Mouse (Mus musculus): ENCODE measurements around the gene Satb2. TPM values are rescaled to one million over a fixed set of nuclear protein-coding genes. Genes with fewer than 3 reads are reported as not detected.

Gene Satb2
- polyA plus RNA-seq, 1 experiment from 2014 or later: 1.2 TPM

DNA sequence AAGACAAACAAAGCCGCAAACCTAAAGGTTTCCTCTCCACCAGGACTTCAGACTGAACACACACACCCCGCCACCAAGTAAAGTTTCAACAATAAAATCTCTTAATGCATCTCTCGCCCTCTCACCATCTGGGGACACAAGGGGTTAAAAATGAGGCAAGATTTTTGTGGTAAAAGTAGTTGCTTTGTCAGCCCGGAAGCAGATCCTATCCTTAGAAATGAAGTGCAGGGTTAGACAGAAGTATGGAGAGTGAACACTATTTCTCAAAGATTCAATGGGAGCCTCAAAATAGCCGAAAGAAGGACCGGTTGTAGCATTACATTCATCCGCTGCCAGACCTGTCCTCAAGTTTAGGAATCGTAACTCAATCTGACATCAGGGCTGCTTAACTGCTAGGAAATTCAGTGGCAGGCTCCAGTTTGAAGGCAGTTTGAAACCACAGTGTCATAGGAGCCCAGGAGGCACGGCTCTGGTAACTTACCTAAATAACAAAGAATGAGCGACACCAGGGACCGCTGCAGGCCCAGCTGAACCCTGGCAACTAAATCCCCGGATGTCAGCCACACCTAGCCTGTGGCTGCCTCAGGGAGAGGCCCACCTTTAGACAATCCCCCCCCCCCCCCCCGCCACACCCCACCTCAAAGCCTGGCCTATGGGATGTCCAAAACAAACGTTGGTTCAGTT is 23.3 kb downstream of the Satb2 start:
- Histone ChIP-seq H3K9ac (ENCODE audit: low read length) (no peak overlapping the region), H3K36me3 (ENCODE audit: control insufficient read depth, insufficient read depth, low read length) (no peaks in the 10 kb centered on the region), H3K27me3 (ENCODE audit: control insufficient read depth, insufficient read depth, low read length) (no peaks in the 10 kb centered on the region), H3K4me3 (ENCODE audit: low read depth, low read length) (no peak overlapping the region), H3K4me1 (ENCODE audit: control insufficient read depth, insufficient read depth, low read length) (no peaks in the 10 kb centered on the region), H3K4me2 (no peak overlapping the region), H3K27ac (ENCODE audit: low read depth, low read length) (no peak overlapping the region), H3K9me3 (ENCODE audit: control insufficient read depth, low read length) (no peaks in the 10 kb centered on the region)
- WGBS: 78% methylated on average over 14 of the region's 14 CpGs
- peak; percentile 63; the same call in 1 of the 2 replicates for ATAC-seq (ENCODE audit: low FRiP score)
- DNase-seq (ENCODE audit: low spot score, missing footprints): peak; percentile 65

DNA sequence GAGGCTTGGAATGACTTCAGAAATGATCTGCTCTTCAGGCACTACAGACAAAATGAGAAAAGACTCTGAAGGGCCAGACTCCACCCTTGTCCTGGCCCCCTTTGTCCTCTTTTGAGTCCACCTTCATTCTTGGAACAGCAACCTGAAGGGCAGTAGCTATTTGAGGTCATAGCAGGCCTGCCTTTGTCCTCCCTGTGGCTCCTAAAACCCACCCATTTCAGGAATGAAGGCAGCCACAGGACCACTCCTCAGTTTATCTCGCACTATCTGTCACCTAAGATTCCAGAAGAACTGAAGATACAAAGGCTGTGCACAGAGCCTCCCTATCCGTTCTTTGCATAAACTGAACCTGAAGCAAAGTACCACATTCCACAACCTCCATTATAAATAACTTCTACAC is 24.9 kb downstream of the Satb2 start:
- no peak overlapping the region for H3K9ac ChIP-seq (ENCODE audit: low read length)
- H3K27ac ChIP-seq (ENCODE audit: low read depth, low read length): no peak overlapping the region
- no peak overlapping the region for H3K4me2 ChIP-seq
- H3K9me3 ChIP-seq (ENCODE audit: control insufficient read depth, low read length): no peaks in the 10 kb centered on the region
- no peak for DNase-seq (ENCODE audit: low spot score, missing footprints)
- no peaks in the 10 kb centered on the region for H3K4me1 ChIP-seq (ENCODE audit: control insufficient read depth, insufficient read depth, low read length)
- whole genome bisulfite sequencing: 91% methylated on average over 2 of the region's 2 CpGs
- no peak overlapping the region for H3K4me3 ChIP-seq (ENCODE audit: low read depth, low read length)
- no peaks in the 10 kb centered on the region for H3K27me3 ChIP-seq (ENCODE audit: control insufficient read depth, insufficient read depth, low read length)
- no peaks in the 10 kb centered on the region for H3K36me3 ChIP-seq (ENCODE audit: control insufficient read depth, insufficient read depth, low read length)
- no peak for ATAC-seq (ENCODE audit: low FRiP score)

DNA sequence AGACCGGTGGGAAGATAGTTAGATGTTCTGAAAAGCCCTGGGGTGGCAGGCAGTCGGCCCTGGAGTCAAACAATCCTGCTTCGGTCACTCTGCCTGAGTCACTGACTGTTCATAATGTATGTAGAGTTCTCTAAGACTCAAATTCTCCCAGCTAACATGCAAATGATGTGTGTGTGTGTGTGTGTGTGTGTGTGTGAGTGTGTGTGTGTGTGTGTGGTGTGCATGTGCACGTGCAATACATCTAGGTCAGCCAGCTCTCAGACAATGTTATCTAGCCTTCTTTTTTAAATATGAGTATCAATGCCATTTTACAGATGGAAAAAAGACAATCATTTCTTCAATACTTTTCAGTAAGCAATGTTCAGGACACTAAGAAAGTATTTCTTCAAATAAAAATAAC is 26.5 kb downstream of the Satb2 start:
- no peak overlapping the region for H3K4me3 ChIP-seq (ENCODE audit: low read depth, low read length)
- no peak for ATAC-seq (ENCODE audit: low FRiP score)
- WGBS: 84% methylated on average over 4 of the region's 4 CpGs

DNA sequence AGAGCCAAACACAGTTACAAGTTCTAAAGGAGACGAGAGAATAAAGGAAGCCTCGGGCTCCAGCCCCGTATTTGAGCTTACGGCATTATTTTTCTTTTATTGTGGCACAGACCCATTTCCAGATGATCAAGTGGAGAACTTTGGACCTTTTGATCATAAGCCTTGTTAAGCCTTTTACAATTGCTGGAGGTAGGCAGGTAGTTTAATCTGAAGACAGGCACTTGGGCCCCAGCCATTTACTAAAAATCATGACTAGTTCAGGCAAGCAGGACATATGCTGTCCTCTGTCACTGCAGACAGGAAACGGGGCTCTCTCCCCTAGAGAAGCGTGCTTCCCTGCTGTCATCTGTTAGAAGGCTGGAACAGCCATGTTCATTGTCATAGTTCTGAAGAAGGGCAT is 26.9 kb downstream of the Satb2 start:
- H3K4me2 ChIP-seq: no peak overlapping the region
- WGBS: 70% methylated on average over 6 of the region's 6 CpGs
- no peaks in the 10 kb centered on the region for H3K36me3 ChIP-seq (ENCODE audit: control insufficient read depth, insufficient read depth, low read length)
- no peak overlapping the region for H3K27ac ChIP-seq (ENCODE audit: low read depth, low read length)
- DNase-seq (ENCODE audit: low spot score, missing footprints) (no peak), ATAC-seq (ENCODE audit: low FRiP score) (no peak)
- no peak overlapping the region for H3K4me3 ChIP-seq (ENCODE audit: low read depth, low read length)
- H3K9ac ChIP-seq (ENCODE audit: low read length): no peak overlapping the region
- H3K9me3 ChIP-seq (ENCODE audit: control insufficient read depth, low read length): no peaks in the 10 kb centered on the region
- H3K4me1 ChIP-seq (ENCODE audit: control insufficient read depth, insufficient read depth, low read length): no peaks in the 10 kb centered on the region
- no peaks in the 10 kb centered on the region for H3K27me3 ChIP-seq (ENCODE audit: control insufficient read depth, insufficient read depth, low read length)

More for the DNA sequence above, 26.5 kb downstream of the Satb2 start:
- Histone ChIP-seq H3K27ac (ENCODE audit: low read depth, low read length) (no peak overlapping the region), H3K4me2 (no peak overlapping the region), H3K27me3 (ENCODE audit: control insufficient read depth, insufficient read depth, low read length) (no peaks in the 10 kb centered on the region), H3K36me3 (ENCODE audit: control insufficient read depth, insufficient read depth, low read length) (no peaks in the 10 kb centered on the region), H3K9me3 (ENCODE audit: control insufficient read depth, low read length) (no peaks in the 10 kb centered on the region), H3K9ac (ENCODE audit: low read length) (no peak overlapping the region), H3K4me1 (ENCODE audit: control insufficient read depth, insufficient read depth, low read length) (no peaks in the 10 kb centered on the region)
- no peak for DNase-seq (ENCODE audit: low spot score, missing footprints)

DNA sequence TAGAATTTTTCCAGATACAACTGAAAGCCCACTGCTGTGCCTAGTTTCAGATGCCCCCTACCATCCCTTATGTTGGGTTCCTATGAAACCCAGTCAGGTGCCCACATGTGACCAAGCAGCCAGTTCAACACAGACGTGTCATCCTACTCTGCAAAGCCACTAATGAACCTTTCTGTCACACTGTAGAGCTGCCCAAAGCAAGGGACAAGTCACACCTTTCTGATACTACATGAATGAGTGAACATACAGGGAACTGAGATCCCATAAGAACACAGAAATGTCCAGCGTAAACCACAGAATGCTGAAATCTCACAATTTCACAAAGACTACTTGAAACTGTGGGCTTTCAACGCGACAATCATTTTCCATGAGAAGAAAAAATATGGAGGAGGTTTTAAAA is 39.0 kb downstream of the Satb2 start:
- no peak for DNase-seq (ENCODE audit: low spot score, missing footprints)
- H3K4me1 ChIP-seq (ENCODE audit: control insufficient read depth, insufficient read depth, low read length): no peaks in the 10 kb centered on the region
- H3K36me3 ChIP-seq (ENCODE audit: control insufficient read depth, insufficient read depth, low read length): no peaks in the 10 kb centered on the region
- WGBS: 95% methylated on average over 4 of the region's 4 CpGs
- H3K4me2 ChIP-seq: no peak overlapping the region
- no peak overlapping the region for H3K9ac ChIP-seq (ENCODE audit: low read length)
- ATAC-seq (ENCODE audit: low FRiP score): no peak
- H3K9me3 ChIP-seq (ENCODE audit: control insufficient read depth, low read length): no peaks in the 10 kb centered on the region
- no peaks in the 10 kb centered on the region for H3K27me3 ChIP-seq (ENCODE audit: control insufficient read depth, insufficient read depth, low read length)
- H3K4me3 ChIP-seq (ENCODE audit: low read depth, low read length): no peak overlapping the region
- H3K27ac ChIP-seq (ENCODE audit: low read depth, low read length): no peak overlapping the region

DNA sequence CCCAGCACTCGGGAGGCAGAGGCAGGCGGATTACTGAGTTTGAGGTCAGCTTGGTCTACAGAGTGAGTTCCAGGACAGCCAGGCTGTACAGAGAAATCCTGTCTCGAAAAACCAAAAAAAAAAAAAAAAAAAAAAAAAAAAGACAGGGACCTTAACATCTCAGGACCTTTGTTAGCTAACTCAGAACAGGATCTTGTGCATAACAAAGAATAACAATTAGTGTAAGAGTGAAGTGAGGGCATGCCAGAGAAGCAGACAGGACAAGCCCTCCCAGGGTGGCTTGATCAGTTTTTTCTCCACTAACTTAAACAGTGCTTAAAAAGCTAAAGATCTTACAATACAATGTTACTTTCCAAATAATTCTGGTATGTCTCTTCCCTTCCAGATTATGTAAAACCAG is 40.0 kb downstream of the Satb2 start:
- H3K36me3 ChIP-seq (ENCODE audit: control insufficient read depth, insufficient read depth, low read length): no peaks in the 10 kb centered on the region
- 79% methylated on average over 3 of the region's 3 CpGs for WGBS
- ATAC-seq (ENCODE audit: low FRiP score) (no peak), DNase-seq (ENCODE audit: low spot score, missing footprints) (no peak)
- no peak overlapping the region for H3K4me3 ChIP-seq (ENCODE audit: low read depth, low read length)
- no peaks in the 10 kb centered on the region for H3K4me1 ChIP-seq (ENCODE audit: control insufficient read depth, insufficient read depth, low read length)
- no peak overlapping the region for H3K4me2 ChIP-seq
- no peak overlapping the region for H3K9ac ChIP-seq (ENCODE audit: low read length)
- no peak overlapping the region for H3K27ac ChIP-seq (ENCODE audit: low read depth, low read length)
- no peaks in the 10 kb centered on the region for H3K27me3 ChIP-seq (ENCODE audit: control insufficient read depth, insufficient read depth, low read length)
- H3K9me3 ChIP-seq (ENCODE audit: control insufficient read depth, low read length): no peaks in the 10 kb centered on the region

DNA sequence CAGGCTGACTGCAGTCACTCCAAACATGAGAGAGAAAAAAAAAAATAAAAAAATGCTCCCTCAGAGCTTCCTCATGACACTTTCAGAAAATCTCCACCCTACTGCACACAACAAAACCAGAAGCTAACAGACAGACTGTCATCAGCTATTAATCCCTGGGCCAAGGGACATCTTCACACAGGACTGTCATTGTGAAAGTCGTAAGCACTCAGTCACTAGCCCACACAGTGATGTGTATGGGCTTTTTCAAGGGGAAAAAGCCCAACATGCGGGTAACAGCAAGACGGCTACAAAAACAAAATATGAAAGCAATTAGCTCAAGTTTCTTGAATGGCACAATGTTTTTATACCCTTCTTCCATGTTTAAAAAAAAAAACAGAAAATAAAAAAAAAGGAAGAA is 41.9 kb downstream of the Satb2 start:
- Histone ChIP-seq H3K27ac (ENCODE audit: low read depth, low read length) (no peak overlapping the region), H3K9me3 (ENCODE audit: control insufficient read depth, low read length) (no peaks in the 10 kb centered on the region), H3K36me3 (ENCODE audit: control insufficient read depth, insufficient read depth, low read length) (no peaks in the 10 kb centered on the region), H3K9ac (ENCODE audit: low read length) (no peak overlapping the region), H3K4me1 (ENCODE audit: control insufficient read depth, insufficient read depth, low read length) (no peaks in the 10 kb centered on the region), H3K4me3 (ENCODE audit: low read depth, low read length) (no peak overlapping the region), H3K27me3 (ENCODE audit: control insufficient read depth, insufficient read depth, low read length) (no peaks in the 10 kb centered on the region), H3K4me2 (no peak overlapping the region)
- no peak for ATAC-seq (ENCODE audit: low FRiP score)
- no peak for DNase-seq (ENCODE audit: low spot score, missing footprints)
- WGBS: 74% methylated on average over 3 of the region's 3 CpGs

DNA sequence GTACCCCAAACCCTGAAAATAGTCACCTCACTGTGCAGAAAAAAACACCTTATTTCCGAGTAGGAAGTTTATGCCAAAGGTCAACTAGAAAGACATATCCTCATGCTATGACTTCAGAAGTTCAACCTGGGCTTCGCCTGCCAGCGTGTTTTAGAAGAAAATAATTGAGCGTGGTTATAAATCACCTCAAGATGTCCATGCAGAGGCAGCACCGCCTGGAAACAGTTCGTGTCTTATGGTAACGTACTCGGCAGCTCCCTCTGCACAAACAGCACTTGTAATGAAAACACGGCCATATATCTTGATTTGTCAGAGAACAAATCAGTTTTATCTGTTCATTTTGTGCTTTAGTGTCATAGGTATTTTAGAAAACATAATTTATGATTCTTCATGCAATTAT is 44.6 kb downstream of the Satb2 start:
- Histone ChIP-seq H3K9ac (ENCODE audit: low read length) (no peak overlapping the region), H3K4me3 (ENCODE audit: low read depth, low read length) (no peak overlapping the region), H3K27ac (ENCODE audit: low read depth, low read length) (no peak overlapping the region), H3K36me3 (ENCODE audit: control insufficient read depth, insufficient read depth, low read length) (no peaks in the 10 kb centered on the region), H3K4me1 (ENCODE audit: control insufficient read depth, insufficient read depth, low read length) (no peaks in the 10 kb centered on the region), H3K27me3 (ENCODE audit: control insufficient read depth, insufficient read depth, low read length) (no peaks in the 10 kb centered on the region), H3K4me2 (no peak overlapping the region), H3K9me3 (ENCODE audit: control insufficient read depth, low read length) (no peaks in the 10 kb centered on the region)
- DNase-seq (ENCODE audit: low spot score, missing footprints) (no peak), ATAC-seq (ENCODE audit: low FRiP score) (no peak)
- 85% methylated on average over 9 of the region's 9 CpGs for WGBS

DNA sequence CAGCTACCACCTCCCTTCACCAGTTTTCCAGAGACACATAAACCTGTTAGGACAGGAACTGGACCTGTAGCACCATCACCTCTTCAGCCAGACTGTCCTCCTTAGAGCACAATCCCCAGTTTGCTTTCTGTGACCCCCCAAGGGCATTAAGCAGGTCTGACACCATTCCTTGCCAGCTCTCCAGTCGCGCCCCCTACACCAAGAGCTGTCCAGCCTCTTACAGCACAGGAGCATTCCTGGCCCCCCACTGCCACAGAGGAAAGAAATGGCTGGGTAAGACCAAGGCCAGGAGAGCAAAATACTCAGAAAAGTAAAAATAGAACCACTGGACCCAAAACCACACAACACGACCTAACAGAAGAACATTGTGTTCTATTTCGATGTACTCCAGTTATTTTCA is 48.4 kb downstream of the Satb2 start:
- WGBS: 77% methylated on average over 4 of the region's 4 CpGs
- ATAC-seq (ENCODE audit: low FRiP score) (no peak), DNase-seq (ENCODE audit: low spot score, missing footprints) (no peak)
- H3K4me1 ChIP-seq (ENCODE audit: control insufficient read depth, insufficient read depth, low read length): no peaks in the 10 kb centered on the region
- no peak overlapping the region for H3K27ac ChIP-seq (ENCODE audit: low read depth, low read length)
- no peaks in the 10 kb centered on the region for H3K9me3 ChIP-seq (ENCODE audit: control insufficient read depth, low read length)
- H3K36me3 ChIP-seq (ENCODE audit: control insufficient read depth, insufficient read depth, low read length): no peaks in the 10 kb centered on the region
- no peak overlapping the region for H3K4me2 ChIP-seq
- no peaks in the 10 kb centered on the region for H3K27me3 ChIP-seq (ENCODE audit: control insufficient read depth, insufficient read depth, low read length)
- no peak overlapping the region for H3K9ac ChIP-seq (ENCODE audit: low read length)
- H3K4me3 ChIP-seq (ENCODE audit: low read depth, low read length): no peak overlapping the region

Measured in midbrain, embryonic 11.5 days (tissue).